Mouse (Mus musculus): ENCODE measurements around the gene Mettl8. TPM values are rescaled to one million over a fixed set of nuclear protein-coding genes. Genes with fewer than 3 reads are reported as not detected.

Mettl8 gene
- polyA plus RNA-seq, 2 experiments from 2014 or later = 22.3 to 24.8 TPM

DNA sequence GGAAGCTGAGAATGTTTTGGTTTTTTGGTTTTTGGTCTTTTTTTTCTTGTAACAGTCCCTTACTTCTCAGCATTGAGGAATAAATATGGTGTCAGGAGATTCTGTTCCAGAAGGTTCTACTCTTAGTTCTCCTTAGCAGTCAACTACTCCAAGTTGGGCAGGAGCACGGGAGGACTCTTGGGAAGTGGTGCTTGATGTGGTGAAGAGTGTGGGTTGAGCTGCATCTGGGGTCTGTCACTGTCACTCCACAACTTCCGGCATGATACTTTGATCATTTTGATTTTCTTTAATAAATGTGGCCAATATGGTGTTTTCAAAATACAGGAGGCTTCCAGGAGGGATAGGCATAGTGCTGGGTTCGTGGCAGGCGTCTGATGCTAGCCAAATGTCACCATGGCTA is 22.4 kb downstream of the Mettl8 start:
- no peak for ATAC-seq

DNA sequence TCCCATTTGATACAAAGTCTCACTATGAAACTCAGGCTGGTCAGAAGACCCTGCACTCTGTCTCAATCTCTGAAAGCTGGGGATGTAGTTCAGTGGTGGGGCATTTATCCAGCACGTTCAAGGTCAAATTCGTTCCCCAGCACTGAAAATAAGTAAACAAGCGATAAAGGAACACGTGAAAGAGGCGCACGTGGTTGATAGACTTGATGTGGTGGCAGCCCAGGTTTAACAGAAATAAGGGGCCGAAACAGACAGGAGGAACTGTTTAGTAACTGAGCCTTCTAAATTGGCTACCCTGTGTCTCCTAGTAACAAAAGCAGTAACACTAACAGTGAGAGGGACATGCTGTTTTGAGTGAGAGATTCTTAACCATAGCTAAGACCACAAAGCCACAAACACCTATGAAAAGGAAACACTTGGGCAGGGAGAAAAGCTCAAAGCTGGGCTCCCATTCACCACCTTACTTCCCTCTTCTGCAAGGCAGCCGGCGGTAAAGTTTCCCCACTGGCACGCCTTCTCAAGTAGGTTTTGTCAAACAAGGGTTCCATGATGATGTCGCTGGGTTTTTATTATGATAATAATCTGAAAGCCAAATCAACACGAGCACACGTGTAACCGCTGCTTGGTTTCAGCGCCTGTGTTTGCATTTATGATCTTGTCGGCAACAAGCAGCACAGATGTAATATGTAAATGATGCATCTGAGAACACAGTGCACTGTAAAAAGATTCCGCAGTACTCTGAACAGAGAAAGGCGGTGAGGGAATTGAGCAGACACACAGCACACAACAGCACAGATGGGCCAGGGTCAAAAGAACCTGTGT is 23.2 kb downstream of the Mettl8 start:
- ATAC-seq = peak; percentile 82

DNA sequence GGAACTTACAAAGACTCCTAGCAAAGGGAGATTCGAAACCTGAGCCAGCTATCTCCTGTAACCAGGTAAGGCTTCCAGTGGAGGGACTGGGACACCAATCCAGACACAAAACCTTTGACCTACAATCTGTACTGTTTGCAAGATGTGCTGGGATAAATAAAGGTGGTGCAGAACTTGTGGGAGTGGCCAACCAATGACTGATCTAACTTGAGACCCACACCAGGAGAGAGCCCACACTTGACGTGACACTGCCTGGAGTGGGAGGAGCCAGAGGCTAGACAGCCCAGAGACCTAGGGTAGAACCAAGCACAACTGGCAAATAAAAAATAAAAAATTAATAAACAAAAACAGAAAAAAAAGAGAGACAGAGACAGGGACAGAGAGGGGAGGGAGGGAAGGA is 24.7 kb downstream of the Mettl8 start:
- ATAC-seq = no peak

DNA sequence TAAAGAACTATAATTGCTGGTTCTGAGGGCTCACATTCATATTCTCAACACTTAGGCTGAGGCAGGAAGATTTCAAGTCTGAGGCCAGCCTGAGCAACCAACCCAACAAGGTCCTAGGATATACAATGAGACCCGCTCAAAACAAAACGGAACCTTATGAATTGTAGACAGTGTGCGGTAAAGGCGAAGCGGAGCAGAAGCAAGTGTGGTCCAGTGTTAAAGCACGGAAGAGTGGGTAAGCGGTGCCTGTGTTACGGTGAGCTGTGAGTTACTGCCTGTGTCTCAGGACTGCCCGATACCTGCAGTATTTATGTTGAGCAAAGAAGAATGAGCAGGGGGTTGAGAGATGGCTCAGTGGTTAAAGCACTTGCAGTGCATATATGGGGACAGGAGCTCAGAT is 27.8 kb downstream of the Mettl8 start:
- no peak for ATAC-seq

DNA sequence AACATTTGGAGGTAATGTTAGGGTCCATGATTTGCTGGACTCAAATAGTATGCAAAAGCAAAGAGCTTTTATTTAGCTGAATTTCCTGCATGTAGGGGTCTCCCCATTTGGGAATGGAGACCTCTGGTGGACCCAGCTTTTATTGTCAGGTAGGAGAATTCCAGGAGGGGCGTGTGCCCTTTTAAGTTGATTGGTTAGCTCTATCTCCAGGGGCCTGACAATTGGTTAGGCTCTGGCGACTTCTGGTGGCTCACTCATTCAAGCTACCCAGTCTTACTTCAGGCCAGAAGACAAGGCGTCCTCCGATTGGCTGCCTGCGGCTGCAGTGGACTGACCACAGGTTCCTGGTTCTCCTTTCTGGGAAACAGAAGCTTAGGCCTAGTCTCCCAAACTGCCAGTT is 28.6 kb downstream of the Mettl8 start:
- no peak for ATAC-seq

DNA sequence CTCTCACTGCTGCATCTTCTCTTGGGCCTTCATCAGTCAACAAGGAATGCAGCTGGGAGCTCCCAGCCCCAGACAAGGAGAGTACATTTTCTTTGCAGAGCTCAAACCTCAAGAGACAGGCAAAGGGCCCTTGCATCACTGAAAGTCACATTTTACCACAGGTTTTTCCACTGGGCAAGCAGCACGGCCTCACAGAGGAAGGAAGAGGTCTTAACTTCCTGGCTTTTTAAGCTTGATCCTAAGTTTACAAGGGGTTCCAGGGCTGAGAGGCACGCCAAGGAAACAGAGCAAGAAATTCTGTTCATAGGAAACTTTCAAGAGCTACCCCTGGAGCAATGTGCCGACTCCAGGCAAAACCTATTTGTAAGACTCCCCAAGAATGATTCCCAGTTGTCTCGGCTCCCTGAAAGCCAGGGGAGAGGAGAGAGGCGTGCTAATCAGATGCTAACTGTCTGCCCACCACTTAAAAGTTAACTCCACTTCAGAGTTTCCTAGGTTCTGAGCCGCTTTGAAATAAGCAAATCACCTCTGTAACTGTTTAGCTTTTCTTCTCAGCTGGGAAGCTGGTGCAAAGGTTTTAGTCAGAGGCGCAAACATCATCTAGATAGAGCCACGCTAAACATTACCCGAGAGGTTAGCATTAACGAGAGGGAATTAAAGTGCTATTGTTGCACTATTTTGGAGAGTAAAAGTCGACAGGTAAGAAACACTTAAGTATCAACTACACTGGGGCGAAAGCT is 29.6 kb downstream of the Mettl8 start:
- ATAC-seq = no peak

DNA sequence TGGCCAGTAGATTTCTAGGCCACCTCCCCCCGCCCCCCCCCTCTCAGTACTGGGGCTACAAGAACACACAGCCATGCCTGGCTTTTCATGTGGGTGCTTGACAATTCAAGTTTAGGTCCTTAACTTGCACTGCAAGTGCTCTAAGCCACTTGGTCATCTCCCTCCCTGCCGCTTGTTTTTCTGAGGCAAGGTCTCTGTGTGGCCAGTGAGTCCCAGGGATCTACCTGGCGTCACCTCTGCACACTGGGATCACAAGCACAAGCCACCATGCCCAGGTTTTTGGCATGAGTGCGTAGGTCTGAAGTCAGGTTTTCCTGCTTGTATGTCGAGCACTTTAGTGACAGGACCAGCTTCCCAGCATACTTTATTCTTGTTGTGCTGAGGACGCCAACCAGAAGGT is 31.4 kb downstream of the Mettl8 start:
- no peak for ATAC-seq

DNA sequence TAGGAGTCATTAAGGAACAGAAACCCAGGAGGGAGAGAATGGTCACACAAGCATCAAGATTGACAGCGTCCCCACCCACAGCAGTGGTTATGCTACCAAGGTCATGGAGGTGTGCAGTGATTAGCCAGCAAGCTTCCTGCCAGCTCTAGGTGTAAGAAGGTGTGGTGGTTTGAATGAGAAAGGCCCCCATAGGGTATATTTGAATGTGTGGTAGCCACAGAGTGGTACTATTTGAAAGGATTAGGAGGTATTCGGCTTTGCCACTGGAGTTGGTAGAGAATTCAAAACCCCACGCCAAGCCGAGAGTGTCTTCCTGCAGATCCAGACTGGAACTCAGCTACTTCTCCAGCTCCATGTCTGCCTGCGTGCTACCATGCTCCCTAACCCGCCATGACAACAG is 32.4 kb downstream of the Mettl8 start:
- ATAC-seq = no peak

DNA sequence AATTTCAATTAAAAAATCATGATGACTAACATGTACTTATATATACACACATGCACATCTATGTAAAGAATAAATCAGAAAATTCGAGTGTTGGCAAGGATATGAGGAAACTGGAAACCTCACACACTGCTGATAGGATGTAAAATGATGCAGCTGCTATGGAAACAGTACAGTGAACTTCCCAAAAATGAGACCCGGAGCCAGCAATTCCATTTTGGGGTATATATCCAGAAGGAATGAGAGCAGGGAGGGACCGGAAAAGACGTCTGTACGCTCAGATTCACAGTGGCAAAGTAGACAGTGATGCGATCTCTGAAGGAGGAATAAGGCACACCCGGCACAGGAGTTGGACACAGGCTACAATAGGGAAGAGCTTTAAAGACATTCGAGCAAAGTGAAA is 34.7 kb downstream of the Mettl8 start:
- no peak for ATAC-seq

DNA sequence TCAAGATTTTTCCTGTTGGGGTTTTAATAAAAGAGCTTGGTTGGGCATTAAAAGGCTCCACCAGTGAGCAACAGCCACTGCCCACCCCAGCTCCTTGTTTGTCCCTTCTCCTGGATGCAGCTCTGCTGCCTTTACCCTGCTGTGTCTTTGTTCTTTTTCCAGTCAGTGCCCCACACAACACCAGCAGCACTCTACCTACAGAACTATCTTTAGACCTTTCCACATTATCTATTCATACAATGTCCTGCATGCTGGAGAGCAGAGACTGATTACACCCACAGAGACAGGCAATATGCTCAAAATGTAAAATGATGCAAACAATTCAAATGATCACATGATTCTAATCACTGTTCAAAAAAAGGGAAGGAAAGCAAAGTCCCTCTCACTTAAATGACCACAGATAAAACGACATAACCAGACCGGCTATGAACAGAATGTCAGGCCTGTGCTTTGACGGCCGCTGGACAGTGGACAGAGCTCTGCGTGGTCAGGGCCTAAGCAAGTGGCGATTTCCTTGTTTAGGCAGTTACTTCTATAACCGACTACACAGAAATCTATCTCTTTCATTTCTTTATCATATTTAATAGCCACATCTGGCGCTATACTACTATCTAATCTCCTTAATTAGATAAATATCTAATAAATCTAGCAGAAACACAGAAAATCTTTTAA is 35.5 kb downstream of the Mettl8 start:
- ATAC-seq = no peak

DNA sequence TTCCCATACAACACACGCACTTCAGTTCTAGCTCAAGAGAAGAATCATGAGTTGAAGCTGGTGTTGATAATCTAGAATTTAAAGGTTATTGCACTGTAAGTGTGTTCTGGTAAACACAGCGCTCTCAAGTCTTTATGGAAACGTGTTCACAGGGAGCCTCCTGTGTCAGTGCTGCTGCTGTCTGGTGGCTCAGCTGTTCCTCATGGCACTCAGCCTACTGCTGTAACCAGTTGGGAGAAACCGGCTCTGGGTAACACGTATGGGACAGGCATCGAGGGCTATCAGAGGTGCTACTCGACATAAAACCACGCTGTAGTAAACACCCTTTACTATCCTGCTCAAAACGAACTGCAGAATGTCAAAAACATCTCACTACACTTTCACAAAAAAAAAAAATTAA is 36.1 kb downstream of the Mettl8 start:
- ATAC-seq = no peak

DNA sequence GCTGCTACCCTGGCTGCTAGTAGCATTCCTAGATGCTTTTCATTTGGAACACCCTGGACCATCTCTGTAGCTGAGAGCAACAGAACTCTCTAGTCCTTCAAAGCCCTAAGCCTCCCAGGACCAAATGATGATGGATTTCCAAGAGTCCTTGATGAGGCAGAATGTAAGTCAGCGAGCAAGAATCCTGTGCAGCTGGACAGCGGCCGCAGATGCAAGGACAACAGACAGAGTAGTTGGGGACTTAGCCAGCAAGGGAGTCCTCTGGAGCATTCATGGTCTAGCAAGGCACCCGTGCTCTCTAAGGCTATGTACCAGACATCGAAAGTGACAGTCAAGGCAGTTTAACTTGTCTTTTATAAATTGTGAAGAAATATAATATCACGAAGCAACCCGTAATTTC is 41.9 kb downstream of the Mettl8 start:
- no peak for ATAC-seq

DNA sequence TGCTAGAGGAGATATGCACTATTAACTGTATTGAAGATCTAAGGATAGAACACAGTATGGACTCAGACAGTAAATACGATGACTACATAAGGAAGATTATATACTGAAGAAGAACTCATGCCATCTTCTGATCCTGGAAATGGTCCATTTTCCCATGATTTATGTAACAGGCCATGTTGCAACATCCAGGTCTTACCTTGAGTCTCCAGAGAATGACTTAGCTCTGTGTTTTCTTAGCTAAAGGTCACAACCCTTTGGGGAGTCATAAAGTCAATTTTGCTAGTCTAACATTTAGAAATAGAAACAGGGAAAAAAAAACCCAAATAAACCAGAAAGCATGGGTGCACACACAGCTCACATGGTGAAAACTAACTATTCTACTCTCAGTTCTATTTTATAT is 43.6 kb downstream of the Mettl8 start:
- ATAC-seq = no peak

DNA sequence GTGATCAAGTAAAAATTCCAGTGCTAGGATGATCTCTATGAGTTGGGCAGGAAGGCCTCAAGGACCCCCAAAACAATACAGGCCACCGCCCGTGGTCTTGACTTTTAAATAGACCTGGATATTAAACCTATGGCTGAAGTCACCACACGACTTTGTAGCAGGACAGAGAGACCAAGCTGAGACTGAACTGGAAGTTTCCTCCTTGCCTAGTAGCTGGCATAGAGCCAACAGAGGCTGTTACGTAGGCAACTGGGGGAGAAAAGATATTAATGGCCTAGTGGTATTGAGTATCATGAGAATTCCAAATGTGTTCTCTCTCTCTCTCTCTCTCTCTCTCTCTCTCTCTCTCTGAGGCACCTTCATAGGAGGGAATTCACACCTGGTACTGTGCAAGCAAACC is 51.0 kb downstream of the Mettl8 start:
- no peak for ATAC-seq

DNA sequence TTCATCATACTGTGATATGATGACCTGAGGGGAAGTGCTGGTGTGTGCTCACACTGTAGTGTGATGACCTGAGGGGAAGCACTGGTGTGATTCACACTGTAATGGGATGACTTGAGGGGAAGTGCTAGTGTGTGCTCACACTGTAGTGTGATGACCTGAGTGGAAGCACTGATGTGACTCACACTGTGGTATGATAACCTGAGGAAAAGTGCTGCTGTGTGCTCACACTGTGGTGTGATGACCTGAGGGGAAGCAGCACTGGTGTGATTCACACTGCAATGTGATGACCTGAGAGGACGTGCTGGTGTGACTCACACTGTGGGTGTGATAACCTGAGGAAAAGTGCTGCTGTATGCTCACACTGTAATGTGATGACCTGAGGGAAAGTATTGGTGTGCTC is 52.9 kb downstream of the Mettl8 start:
- no peak for ATAC-seq

DNA sequence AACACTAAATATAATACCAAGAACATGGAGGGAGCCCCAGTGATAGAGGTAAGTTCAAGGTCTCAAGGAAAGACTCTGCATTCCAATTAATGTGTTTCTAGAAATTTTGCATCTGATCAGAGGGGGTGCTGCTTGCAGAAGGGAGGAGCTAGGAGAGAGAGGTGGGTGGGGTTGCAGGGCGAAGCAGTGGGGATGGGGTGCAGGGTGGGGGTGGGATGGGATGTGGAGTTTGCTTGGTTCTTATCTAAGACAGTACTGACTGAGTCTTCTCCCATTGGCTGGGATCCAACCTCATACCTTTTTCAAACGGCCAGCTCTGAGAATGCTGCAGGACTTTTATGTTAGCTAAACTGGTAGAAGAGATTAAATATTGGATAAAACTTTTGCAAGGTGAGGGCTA is 56.6 kb downstream of the Mettl8 start:
- ATAC-seq = no peak

DNA sequence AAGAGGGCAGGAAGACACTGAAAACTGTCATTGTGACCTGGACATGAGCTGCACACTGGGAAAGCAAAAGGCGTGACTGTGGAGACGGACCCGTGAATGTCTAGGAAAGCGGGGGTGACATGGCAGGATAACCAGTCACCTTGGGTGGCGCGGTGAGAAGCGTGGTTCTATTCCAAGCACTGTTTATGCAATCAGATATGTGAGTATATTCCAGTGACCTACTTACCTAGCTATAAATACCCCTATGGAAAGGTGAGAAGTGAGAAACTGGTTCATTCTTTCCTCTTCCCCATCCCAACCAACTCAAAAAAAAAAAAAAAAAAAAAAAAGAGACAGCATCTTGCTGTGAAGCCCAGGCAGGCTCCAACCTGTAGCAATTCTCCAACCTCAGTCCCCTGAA is 58.9 kb downstream of the Mettl8 start:
- ATAC-seq = no peak

DNA sequence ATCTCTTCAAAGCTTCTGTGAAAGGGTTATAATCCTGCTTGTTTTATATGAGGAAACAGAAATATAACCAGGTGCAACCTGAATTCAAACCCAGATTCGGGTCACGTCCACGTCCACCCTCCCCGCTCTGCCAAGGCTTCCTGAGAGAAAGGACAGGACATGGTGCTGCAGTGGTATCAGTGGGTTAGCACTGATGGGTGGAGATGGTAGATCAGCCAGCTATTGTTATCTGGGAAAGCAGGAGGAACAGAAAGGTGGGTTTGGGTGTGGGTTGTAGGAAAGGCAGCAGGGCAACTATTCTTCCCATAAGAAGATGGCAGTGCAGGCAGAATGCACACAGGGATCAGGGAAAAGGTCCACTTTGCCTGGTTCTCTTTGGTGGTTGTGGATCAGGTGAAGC is 59.5 kb downstream of the Mettl8 start:
- no peak for ATAC-seq

DNA sequence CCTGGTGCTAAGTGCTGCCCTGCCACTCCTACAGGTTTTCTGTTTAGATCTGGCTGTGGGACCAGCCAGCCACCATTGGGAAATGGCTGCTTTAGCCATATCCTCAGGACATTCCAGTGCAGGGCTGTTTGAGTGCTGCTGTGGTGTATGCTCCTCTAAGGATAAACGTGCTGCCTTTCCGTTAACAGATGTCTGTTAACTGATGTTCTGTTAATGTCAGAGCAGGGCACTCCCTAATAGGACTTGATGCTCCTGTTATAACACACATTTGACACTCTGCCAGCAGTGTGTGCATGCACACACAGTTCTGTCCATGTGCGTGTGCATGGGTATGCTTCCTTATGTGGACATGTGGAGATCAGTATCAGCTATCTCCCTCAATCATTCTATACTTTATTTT is 61.6 kb downstream of the Mettl8 start:
- no peak for ATAC-seq

DNA sequence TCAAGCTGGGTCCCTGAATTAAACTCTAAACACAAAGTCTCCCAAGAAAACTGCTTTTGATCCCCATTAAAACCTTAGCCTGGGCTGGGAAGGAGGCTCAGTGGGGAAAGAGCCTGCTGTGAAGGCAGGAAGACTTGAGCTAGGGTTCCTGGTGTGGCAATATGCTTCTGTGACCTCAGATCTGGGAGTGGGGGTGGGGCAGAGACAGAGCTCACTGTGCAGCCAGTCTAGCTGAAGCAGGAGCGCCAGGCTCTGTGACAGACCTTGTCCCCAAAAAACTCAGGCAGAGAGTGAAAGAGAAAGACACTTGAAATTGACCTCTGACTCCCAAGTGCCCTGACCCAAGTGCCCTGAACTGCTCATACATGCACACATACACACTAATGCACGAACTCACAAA is 62.7 kb downstream of the Mettl8 start:
- ATAC-seq = no peak

DNA sequence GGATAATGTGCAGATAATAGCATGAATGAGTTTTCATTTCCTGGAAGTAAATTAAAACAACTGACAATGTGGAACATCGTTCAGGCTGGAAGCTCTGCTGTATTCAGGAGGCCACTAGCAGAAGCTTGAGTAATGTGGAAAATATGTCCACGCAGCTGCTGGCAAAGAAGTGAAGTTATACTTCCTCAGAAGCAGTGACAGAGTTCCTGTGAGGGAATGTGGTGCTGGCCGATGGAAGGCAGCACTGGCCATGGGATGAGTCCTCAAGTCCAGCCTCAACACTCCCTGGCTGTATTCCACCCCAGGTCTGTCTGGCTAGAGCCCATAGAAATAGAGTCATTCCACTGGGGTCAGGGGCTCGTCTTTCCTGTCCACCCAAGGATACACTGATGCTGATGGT is 65.2 kb downstream of the Mettl8 start:
- ATAC-seq = no peak

DNA sequence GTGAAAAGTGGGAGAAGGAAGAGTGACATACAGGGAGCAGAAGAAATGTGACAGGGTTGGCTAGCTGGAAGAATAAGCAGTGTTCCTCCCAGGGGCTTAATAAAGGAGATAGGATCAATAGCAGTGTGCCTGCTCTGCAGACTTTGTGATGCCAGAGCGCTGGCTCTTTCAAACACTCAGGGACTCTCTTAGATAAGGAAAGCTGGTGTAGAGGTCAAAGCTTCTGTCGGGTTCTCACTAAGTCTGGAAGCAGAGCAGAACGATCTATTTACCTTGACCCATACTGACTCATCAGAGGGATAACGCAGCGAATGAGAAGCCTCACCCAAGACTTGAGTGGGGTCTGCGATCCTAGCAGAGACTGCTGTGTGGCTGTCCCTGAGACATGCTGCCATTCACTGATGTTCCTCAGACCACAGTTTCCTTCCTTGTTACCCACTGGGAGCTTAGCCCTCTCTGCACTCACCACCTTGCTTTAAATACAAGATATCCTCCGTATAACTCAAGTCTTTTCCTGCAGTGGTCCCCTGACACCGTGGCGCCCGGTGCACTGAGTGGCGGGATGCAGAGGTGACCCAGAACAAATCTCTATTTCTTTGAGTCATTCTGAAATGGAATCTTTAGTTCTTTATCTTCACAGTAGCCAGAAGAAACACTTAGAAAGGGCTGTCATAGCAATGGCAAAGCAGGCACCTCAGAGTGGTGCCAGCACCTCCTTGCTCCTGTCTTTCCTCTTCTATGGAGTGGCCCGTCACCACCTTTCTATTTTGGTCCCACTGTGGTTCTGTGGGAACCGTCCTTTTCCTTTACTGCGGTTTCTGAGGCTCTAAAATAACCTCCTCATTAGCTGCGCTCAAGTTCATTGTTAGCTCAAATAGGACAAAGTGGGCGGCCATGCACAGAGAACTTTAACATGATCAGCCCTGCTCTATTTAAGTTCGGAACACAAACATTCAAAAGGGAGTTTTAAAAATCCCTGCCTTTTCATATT is 65.9 kb downstream of the Mettl8 start:
- no peak for ATAC-seq

DNA sequence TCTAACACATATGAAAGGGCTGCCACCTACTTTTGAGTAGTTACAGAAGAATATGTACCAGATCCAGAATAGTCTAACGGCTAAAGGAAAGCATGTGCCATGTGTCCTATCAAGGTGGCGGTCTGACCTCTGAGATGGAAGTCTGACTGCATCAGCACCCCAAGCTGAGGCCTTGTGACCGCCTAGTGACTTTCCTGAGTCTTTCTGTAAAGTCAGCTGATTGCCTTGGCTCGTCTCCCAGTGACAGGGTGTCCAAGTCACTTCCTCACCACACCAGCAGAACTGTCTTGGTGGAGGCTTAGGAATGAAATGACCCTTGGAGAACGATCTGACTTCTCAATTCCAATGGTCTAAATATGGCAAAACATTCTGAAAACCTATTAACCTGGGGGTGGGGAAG is 77.1 kb downstream of the Mettl8 start:
- ATAC-seq = no peak
